Mouse (Mus musculus) embryonic facial prominence, embryonic 14.5 days (tissue): ENCODE measurements around the gene Slc24a3. TPM values are rescaled to one million over a fixed set of nuclear protein-coding genes. Genes with fewer than 3 reads are reported as not detected.

Source experiments
- ATAC-seq: fragments of 200-750 bp; cut with Nextera tagmentation; 2 replicates; pipeline ENCODE4 v1.8.0; 2017; ENCODE audit warnings: low read depth, moderate number of reproducible peaks, moderate TSS enrichment
- DNase-seq: peaks from one replicate; pipeline ENCODE4 v3.0.0-alpha.2; 2015; ENCODE audit warnings: low spot score
- H3K27ac ChIP-seq: fragments of 300-500 bp; sonication (generic); replicated peaks from 2 replicates; pipeline ENCODE4 v1.5.1; 2014; ENCODE audit warnings: low read depth, mild to moderate bottlenecking, low read length, moderate library complexity
- H3K27me3 ChIP-seq: fragments of 300-500 bp; sonication (generic); replicated peaks from 2 replicates; pipeline ENCODE4 v1.6.1; 2014; ENCODE audit warnings: low read length; ENCODE audit not compliant: control insufficient read depth, insufficient read depth
- H3K36me3 ChIP-seq: fragments of 300-500 bp; sonication (generic); 2 replicates; pipeline ENCODE4 v1.6.1; 2014; ENCODE audit warnings: low read length, mixed read lengths; ENCODE audit not compliant: control insufficient read depth, insufficient read depth
- H3K4me1 ChIP-seq: fragments of 300-500 bp; sonication (generic); 2 replicates; pipeline ENCODE4 v1.6.1; 2014; ENCODE audit warnings: antibody characterized with exemption, low read length; ENCODE audit not compliant: control insufficient read depth, insufficient read depth
- H3K4me2 ChIP-seq: fragments of 300-500 bp; sonication (generic); 2 replicates; pipeline ENCODE4 v1.6.1; 2014; ENCODE audit warnings: low read depth, mild to moderate bottlenecking, low read length, moderate library complexity, mixed read lengths
- H3K4me3 ChIP-seq: fragments of 300-500 bp; sonication (generic); 2 replicates; pipeline ENCODE4 v1.5.1; 2014; ENCODE audit warnings: low read depth, mild to moderate bottlenecking, low read length
- H3K9ac ChIP-seq: fragments of 300-500 bp; sonication (generic); 2 replicates; pipeline ENCODE4 v1.6.1; 2014; ENCODE audit warnings: low read depth, mild to moderate bottlenecking, low read length, moderate library complexity, mixed read lengths
- H3K9me3 ChIP-seq: fragments of 300-500 bp; sonication (generic); 2 replicates; pipeline ENCODE4 v1.6.1; 2016; ENCODE audit warnings: low read length; ENCODE audit not compliant: control insufficient read depth
- WGBS: fragments of 180-500 bp; shearing (Covaris S2); extraction: QIAGEN DNeasy Blood & Tissue Kit; methylation state at CpG from one replicate; pipeline ENCODE4 v1.1.7; 2014; 5-methylcytosine and 5-hydroxymethylcytosine counted together
- polyA plus RNA-seq: library from polyadenylated mRNA; unstranded; fragments of >200 nt; fragmentation: Nextera tagmentation; extraction: Ambion mirVana; gene quantifications from 2 replicates; pipeline ENCODE4 v1.2.1, GENCODE M21; 2014

The Slc24a3 gene
- 5.0 and 6.4 TPM in 2 replicates for polyA plus RNA-seq

DNA sequence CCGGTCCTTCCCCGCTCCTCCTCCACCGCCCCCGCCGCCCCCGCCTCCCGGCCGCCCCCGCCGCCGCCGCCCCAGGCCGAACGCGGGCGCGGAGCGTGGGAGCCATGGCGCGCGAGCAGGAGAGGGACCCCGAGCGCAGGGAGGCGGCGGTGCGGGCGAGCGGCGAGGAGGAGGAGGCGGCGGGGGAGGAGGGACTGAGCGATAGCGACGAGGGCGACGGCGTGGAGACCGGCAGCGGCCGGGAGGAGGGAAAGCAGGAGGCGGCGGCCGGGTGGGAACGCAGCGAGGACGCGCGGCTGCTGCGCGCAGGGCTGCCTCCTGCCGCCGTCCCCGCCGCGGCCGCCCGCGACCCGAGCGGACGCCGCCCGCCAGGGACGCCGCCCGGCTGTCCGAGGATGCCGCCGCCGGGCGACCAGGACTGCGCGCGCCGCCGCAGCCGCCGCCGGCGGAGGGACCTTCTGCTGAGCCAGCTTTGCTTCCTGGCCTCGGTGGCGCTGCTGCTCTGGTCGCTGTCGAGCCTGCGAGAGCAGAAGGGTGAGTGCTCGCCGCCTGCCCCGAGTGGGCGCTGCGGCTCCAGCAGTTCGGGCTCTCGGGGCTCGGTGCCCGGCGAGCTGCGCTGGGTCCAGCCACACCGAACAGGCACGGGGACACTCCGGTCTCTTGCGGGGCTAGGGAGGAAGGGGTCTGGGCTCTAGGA lies at the start of gene Slc24a3:
Slc24a3 (plus strand) TSS at position 91 of the 697 bp plus-strand sequence.
- WGBS, result 0% methylated on average over 13 of the region's 100 CpGs
- peak; percentile 91 for ATAC-seq

DNA sequence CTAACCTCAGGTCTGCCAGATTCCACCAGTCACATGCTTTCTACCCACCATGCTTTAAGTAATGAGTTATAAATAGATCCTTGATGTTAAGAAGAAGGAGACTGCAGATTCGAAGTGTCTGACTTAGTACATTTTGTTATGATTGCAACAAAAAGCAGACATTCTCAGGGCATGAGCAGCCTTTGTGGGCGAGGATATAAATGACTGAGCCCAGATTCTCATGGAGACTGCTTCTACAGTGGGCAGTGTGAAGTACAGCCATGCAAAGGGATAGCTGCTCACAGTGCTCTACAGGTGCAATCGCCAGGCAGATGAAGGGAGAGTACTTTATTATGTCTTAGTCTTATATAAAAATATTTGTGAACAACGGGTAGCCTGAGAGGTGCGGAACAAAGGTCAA lies 49.8 kb upstream of the Slc24a3 start:
- H3K4me2 ChIP-seq, result no peak overlapping the region
- DNase-seq (no peak), ATAC-seq (no peak)
- WGBS, result 79% methylated on average over 5 of the region's 5 CpGs
- H3K36me3 ChIP-seq, result no peaks in the 10 kb centered on the region
- H3K4me1 ChIP-seq, result no peaks in the 10 kb centered on the region
- H3K27me3 ChIP-seq, result no peaks in the 10 kb centered on the region
- no peak overlapping the region for H3K9ac ChIP-seq
- H3K4me3 ChIP-seq, result no peak overlapping the region
- H3K9me3 ChIP-seq, result no peaks in the 10 kb centered on the region
- no peak overlapping the region for H3K27ac ChIP-seq

More for the DNA sequence above, at the start of gene Slc24a3:
- 0 out of 2 replicates have a peak, but pooled peaks cover 3% of the 10 kb centered on the region for H3K4me1 ChIP-seq
- no peaks in the 10 kb centered on the region for H3K36me3 ChIP-seq
- H3K9me3 ChIP-seq, result no peaks in the 10 kb centered on the region
- peak within 1 kb of the TSS; percentile 75 for H3K27ac ChIP-seq
- peak within 1 kb of the TSS; percentile 93 for H3K4me2 ChIP-seq
- peak; percentile 93 for DNase-seq
- H3K27me3 ChIP-seq, result peaks cover 8% of the 10 kb centered on the region; the same call in 1 of the 2 replicates
- H3K4me3 ChIP-seq, result peak within 1 kb of the TSS; percentile 77
- peak within 1 kb of the TSS; percentile 79 for H3K9ac ChIP-seq

DNA sequence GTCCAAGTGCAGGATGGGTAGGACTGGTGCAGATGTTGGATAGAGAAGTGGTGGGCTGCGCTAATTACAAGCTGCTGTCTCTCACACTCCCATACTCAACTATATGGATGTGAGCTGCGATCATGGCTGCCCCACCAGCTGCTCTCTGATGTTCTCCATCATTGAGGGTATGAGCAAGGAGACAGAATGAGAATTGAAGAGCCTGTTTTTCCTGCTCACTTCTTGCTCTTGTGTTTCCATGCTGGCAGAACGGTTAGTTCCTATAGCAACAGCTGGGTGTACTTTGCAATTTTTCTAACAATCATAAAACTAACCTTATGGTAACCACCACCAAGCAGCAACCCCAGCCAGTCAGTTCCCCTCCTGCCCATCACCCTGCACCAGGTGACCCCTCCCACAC lies 39.8 kb upstream of the Slc24a3 start:
- no peak overlapping the region for H3K9ac ChIP-seq
- no peak overlapping the region for H3K4me3 ChIP-seq
- no peak overlapping the region for H3K27ac ChIP-seq
- no peak overlapping the region for H3K4me2 ChIP-seq
- DNase-seq (peak; percentile 2), ATAC-seq (no peak)
- no peaks in the 10 kb centered on the region for H3K9me3 ChIP-seq
- 83% methylated on average over 3 of the region's 3 CpGs for WGBS
- no peaks in the 10 kb centered on the region for H3K4me1 ChIP-seq
- H3K27me3 ChIP-seq, result no peaks in the 10 kb centered on the region
- no peaks in the 10 kb centered on the region for H3K36me3 ChIP-seq

DNA sequence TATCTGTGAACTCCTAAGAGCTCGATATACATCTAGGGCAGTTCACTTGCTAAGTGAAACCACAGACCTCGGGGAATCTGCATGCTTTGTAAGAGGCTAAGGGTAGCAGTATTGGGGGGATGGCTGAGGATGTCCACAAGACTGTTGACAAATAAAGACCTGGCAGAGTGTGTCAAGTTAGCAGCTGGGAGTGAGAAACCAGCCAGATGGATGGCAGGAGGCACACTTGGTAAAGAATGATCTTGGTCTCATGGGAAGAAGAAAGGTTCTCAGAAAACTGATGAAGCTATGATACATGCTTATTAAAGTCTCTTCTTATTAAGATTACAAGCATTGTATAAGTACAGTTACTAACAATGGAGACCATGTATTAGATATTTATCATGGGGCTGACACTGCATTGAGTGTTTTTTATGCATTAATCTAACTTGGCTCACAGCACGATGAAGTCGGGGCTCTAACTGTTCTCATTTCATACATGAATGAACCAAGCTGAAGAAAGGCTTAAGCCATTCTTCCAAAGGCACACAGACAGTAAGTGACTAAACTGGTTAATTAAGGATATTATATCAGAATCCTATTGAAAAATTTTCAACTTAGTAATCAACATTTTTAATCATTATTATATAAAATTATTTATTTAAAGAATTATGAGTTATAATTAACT lies 30.8 kb upstream of the Slc24a3 start:
- no peak overlapping the region for H3K27ac ChIP-seq
- no peak overlapping the region for H3K4me3 ChIP-seq
- ATAC-seq (no peak), DNase-seq (no peak)
- H3K27me3 ChIP-seq, result no peaks in the 10 kb centered on the region
- H3K9me3 ChIP-seq, result no peaks in the 10 kb centered on the region
- H3K4me2 ChIP-seq, result no peak overlapping the region
- no peak overlapping the region for H3K9ac ChIP-seq
- H3K4me1 ChIP-seq, result no peaks in the 10 kb centered on the region
- WGBS, result 78% methylated on average over 4 of the region's 4 CpGs
- no peaks in the 10 kb centered on the region for H3K36me3 ChIP-seq

DNA sequence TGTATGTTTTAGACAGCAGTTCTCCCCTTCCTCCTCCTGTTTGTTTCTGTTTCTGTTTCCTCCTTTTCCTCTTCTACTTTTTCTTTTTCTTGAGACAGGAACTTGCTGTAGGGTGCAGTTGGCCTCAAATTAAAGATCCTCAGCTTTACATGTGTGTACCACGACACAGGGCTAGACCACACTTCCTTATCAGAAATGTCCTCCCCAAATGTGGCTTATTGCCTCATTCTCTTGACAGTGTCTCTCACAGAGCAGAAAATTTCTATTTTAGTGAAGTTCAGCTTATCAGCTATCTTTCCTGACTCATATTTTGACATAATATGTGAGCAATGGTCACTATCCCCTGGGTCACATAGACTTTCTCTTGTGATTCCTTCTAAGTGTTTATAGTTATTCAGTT lies 17.1 kb upstream of the Slc24a3 start:
- H3K27ac ChIP-seq, result no peak overlapping the region
- ATAC-seq (no peak), DNase-seq (no peak)
- H3K27me3 ChIP-seq, result no peaks in the 10 kb centered on the region
- H3K4me3 ChIP-seq, result no peak overlapping the region
- WGBS, result 86% methylated on average over 1 of the region's 1 CpGs
- H3K9me3 ChIP-seq, result no peaks in the 10 kb centered on the region
- H3K4me2 ChIP-seq, result no peak overlapping the region
- H3K36me3 ChIP-seq, result no peaks in the 10 kb centered on the region
- no peaks in the 10 kb centered on the region for H3K4me1 ChIP-seq
- no peak overlapping the region for H3K9ac ChIP-seq

DNA sequence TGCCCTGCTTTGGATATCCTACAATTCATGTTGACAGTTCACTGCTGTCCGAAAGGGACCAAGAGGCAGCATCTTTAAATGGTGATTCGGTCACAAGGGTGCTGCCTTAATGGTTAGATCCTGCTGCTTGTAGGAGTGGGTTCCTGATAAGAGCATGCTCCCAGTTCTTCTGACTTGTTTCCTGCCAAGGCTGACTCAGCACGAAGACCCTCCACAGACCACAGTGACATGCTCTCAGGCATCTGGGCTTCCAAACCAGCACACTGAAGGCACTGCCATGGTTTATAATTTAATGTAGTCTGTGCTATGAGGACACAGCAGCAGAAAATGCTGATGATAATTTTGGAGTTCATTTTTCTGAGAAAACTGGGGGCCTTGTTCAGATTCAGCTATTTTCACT lies 16.7 kb upstream of the Slc24a3 start:
- H3K36me3 ChIP-seq, result no peaks in the 10 kb centered on the region
- H3K9ac ChIP-seq, result no peak overlapping the region
- no peak overlapping the region for H3K4me3 ChIP-seq
- H3K4me2 ChIP-seq, result no peak overlapping the region
- no peaks in the 10 kb centered on the region for H3K27me3 ChIP-seq
- DNase-seq (no peak), ATAC-seq (no peak)
- H3K4me1 ChIP-seq, result no peaks in the 10 kb centered on the region
- H3K27ac ChIP-seq, result no peak overlapping the region
- WGBS, result 87% methylated on average over 3 of the region's 3 CpGs
- H3K9me3 ChIP-seq, result no peaks in the 10 kb centered on the region

DNA sequence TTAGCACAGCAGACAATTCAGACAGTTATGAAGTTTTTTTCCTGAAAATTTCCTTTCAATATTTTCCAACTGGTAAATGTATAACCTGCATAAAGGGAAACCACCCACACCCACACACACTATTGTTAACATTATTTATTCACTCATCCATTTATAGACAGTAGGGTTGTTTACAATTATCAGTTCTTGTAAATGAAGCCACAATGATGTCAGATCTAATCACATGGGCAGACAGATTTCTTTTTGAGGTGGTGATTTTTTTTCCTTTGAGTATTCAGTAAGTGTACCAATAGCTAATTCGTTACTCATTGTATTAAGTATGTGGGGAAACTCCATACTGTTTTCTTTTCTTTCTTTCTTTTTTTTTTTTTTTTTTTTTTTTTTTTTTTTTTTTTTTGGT lies 15.3 kb upstream of the Slc24a3 start:
- WGBS, result 86% methylated on average over 1 of the region's 1 CpGs
- no peak overlapping the region for H3K27ac ChIP-seq
- ATAC-seq (no peak), DNase-seq (no peak)
- no peaks in the 10 kb centered on the region for H3K36me3 ChIP-seq
- H3K4me2 ChIP-seq, result no peak overlapping the region
- no peak overlapping the region for H3K4me3 ChIP-seq
- no peaks in the 10 kb centered on the region for H3K9me3 ChIP-seq
- H3K9ac ChIP-seq, result no peak overlapping the region
- no peaks in the 10 kb centered on the region for H3K4me1 ChIP-seq
- no peaks in the 10 kb centered on the region for H3K27me3 ChIP-seq

DNA sequence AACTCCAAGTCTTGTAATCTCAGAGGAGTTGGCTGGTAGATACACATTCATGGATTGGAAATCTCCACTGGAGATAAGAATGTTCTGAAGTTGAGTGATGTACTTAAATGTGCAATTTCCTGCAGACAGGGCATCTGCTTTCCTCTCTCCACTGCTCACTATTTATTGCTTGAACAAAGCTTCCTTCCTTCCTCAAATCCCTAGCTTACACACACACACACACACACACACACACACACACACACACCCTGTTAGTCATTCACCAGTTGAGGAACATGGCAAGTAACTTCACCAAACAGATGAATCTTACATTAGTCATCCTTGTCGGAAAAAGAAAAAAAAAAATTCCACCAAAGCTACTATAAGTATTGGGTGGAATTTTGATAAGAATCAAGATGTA lies 8.6 kb upstream of the Slc24a3 start:
- no peak overlapping the region for H3K9ac ChIP-seq
- H3K9me3 ChIP-seq, result no peaks in the 10 kb centered on the region
- no peak overlapping the region for H3K4me3 ChIP-seq
- DNase-seq (no peak), ATAC-seq (no peak)
- H3K27me3 ChIP-seq, result no peaks in the 10 kb centered on the region
- 71% methylated on average over 1 of the region's 1 CpGs for WGBS
- no peaks in the 10 kb centered on the region for H3K36me3 ChIP-seq
- H3K4me1 ChIP-seq, result no peaks in the 10 kb centered on the region
- H3K4me2 ChIP-seq, result no peak overlapping the region
- H3K27ac ChIP-seq, result no peak overlapping the region
